Mouse (Mus musculus) cerebellum, adult 2 months (tissue): ENCODE results near the gene Mapre1.

Experiments
- CTCF ChIP-seq: fragments of 200-500 bp; IDR thresholded peaks from 2 replicates; pipeline ENCODE4 v1.5.1; 2011; ENCODE audit warnings: low read depth, mild to moderate bottlenecking, control low read depth, low read length, moderate library complexity, borderline replicate concordance; ENCODE audit not compliant: insufficient read depth
- POLR2A ChIP-seq: fragments of 200-500 bp; IDR thresholded peaks from 2 replicates; pipeline ENCODE4 v1.6.1; 2011; ENCODE audit warnings: low read length, control low read depth, borderline replicate concordance; ENCODE audit not compliant: insufficient read depth

- no peak for TF ChIP-seq POLR2A
- TF ChIP-seq CTCF = no peak
These were observed 37.7 kb upstream of the Mapre1 start for GRCm38 (mm10) chr2:153703389-153703788.
